In the genomic region with DNA sequence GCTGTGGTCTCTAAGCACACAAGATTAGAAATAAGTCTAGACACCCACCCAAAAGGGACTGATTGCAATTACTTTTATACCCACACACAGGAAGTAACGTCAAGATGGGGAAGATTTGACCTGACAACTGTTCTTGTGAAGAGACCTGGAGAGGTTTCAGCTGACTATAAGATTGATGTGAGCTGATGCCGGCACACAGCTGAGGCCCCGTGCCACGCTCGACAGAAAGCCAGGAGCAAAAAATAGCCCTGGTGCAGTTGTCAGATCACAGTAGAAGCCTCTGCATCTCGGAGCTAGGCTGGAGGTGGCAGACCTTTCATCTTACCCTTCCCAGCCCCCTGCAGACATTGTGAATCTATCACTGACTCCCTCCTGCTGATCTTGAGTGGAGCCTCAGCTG, we compare ENCODE assay signal across 16 mouse cellular contexts.
DNase-seq lines count a peak whose midpoint lies in the region; ATAC-seq and TF ChIP-seq lines count a peak whose summit lies in the region.
"Had no signal": no experiment of that assay in that cellular context is flagged by ENCODE, and none has a peak within 500 bp of the region (broad histone marks: within the 10 kb centered on the region; RNA-seq: fewer than 3 reads in every experiment).

No protein-coding gene starts in this region.

- 0 out of 2 replicates have a peak, but pooled peaks have one; percentile 9 for TF ChIP-seq EP300 in heart, adult 2 months (IDR thresholded peaks at IDR 0.05; ENCODE audit: insufficient read depth, low read depth, low read length)
- no peak for TF ChIP-seq EP300 in heart, postnatal 0 days (IDR thresholded peaks at IDR 0.05; ENCODE audit: low read depth)

- peak in 1 of 2 experiments; percentile 53 for DNase-seq in heart, adult 2 months
- DNase-seq in heart, postnatal 4 days: no peak
- DNase-seq in left cerebral cortex, adult 2 months (ENCODE audit: extremely low spot score in 1 of 2, low spot score in 2 of 2): no peak
- no peak for DNase-seq in left cerebral cortex, postnatal 25 days (ENCODE audit: low spot score in 2 of 2)
- DNase-seq in heart, postnatal 0 days (ENCODE audit: low spot score): no peak
- DNase-seq in thymus, postnatal 10 days (ENCODE audit: low spot score in 2 of 2): peak; percentile 13 to 35
- DNase-seq in cerebellum, postnatal 10 days: no peak
- DNase-seq in adrenal gland, postnatal 4 days (ENCODE audit: low spot score in 2 of 2): no peak
- DNase-seq: cerebellum, adult 2 months; kidney, adult 2 months; liver; lung, adult 2 months had no signal

- ATAC-seq in heart, postnatal 0 days (ENCODE audit: insufficient read depth, low read depth): no peak

- H3K4me1 ChIP-seq in heart, adult 2 months (ENCODE audit: control insufficient read depth, insufficient read depth, low read length): peaks cover 54% of the 10 kb centered on the region
- peaks cover 80% of the 10 kb centered on the region for H3K4me1 ChIP-seq in heart, postnatal 0 days (ENCODE audit: control insufficient read depth, insufficient read depth)

- intact Hi-C loops in heart, adult 2 months (cut with DNase I): no loop called here
- intact Hi-C loops in left cerebral cortex, adult 2 months (cut with DNase I): no loop called here
- intact Hi-C loops in left cerebral cortex, postnatal 25 days (cut with DNase I): no loop called here

- H3K4me3 ChIP-seq in heart, adult 2 months: no peak overlapping the region
- H3K4me3 ChIP-seq in left cerebral cortex, adult 2 months: no peak overlapping the region
- H3K4me3 ChIP-seq in heart, postnatal 0 days (ENCODE audit: low read depth, low read length): no peak overlapping the region
- H3K4me3 ChIP-seq: erythroblast, embryonic 14.5 days; hindbrain, embryonic 15.5 days; megakaryocyte, embryonic 14.5 days; stomach, embryonic 15.5 days had no signal

- WGBS in heart, adult 2 months: 56% methylated on average over 6 of the region's 6 CpGs
- 31% methylated on average over 6 of the region's 6 CpGs for WGBS in heart, postnatal 0 days

- peak overlapping the region; percentile 39 for H3K27ac ChIP-seq in heart, adult 2 months
- peak overlapping the region; percentile 71 for H3K27ac ChIP-seq in left cerebral cortex, adult 2 months
- H3K27ac ChIP-seq in heart, postnatal 0 days (ENCODE audit: low read depth): peak overlapping the region; percentile 59
- H3K27ac ChIP-seq: hindbrain, embryonic 15.5 days; stomach, embryonic 15.5 days had no signal

- no peak overlapping the region for H3K4me2 ChIP-seq in heart, postnatal 0 days (ENCODE audit: low read depth, low read length)
- H3K4me2 ChIP-seq: hindbrain, embryonic 15.5 days; stomach, embryonic 15.5 days had no signal

- peaks cover 18% of the 10 kb centered on the region; the same call in 1 of the 2 replicates for H3K36me3 ChIP-seq in heart, adult 2 months (ENCODE audit: control insufficient read depth, insufficient read depth, low read length)
- peaks cover 11% of the 10 kb centered on the region for H3K36me3 ChIP-seq in heart, postnatal 0 days (replicated peaks; ENCODE audit: control insufficient read depth, insufficient read depth, low read length)
- H3K36me3 ChIP-seq: hindbrain, embryonic 15.5 days; stomach, embryonic 15.5 days had no signal

- no peak for TF ChIP-seq CTCF in heart, adult 2 months (IDR thresholded peaks at IDR 0.05)
- TF ChIP-seq CTCF in left cerebral cortex, adult 2 months (IDR thresholded peaks at IDR 0.05): no peak
- TF ChIP-seq CTCF in heart, postnatal 0 days (IDR thresholded peaks at IDR 0.05; ENCODE audit: low read depth): no peak

- H3K27me3 ChIP-seq in heart, adult 2 months (ENCODE audit: control insufficient read depth, insufficient read depth, low read length): no peaks in the 10 kb centered on the region
- H3K27me3 ChIP-seq in heart, postnatal 0 days (ENCODE audit: control insufficient read depth, insufficient read depth, low read length): no peaks in the 10 kb centered on the region
- H3K27me3 ChIP-seq: hindbrain, embryonic 15.5 days; megakaryocyte, embryonic 14.5 days; stomach, embryonic 15.5 days had no signal

- H3K9me3 ChIP-seq in heart, postnatal 0 days (replicated peaks; ENCODE audit: control insufficient read depth, low read length): no peaks in the 10 kb centered on the region
- H3K9me3 ChIP-seq: hindbrain, embryonic 15.5 days; megakaryocyte, embryonic 14.5 days; stomach, embryonic 15.5 days had no signal

- H3K9ac ChIP-seq in heart, adult 2 months (ENCODE audit: low read depth, low read length): no peak overlapping the region
- H3K9ac ChIP-seq in heart, postnatal 0 days (replicated peaks; ENCODE audit: low read depth, low read length): no peak overlapping the region
- H3K9ac ChIP-seq: hindbrain, embryonic 15.5 days; stomach, embryonic 15.5 days had no signal

- H3K79me2 ChIP-seq in heart, adult 2 months (replicated peaks; ENCODE audit: control insufficient read depth, insufficient read depth, low read length): peaks cover 4% of the 10 kb centered on the region

- no peak for TF ChIP-seq POLR2A in heart, adult 2 months (IDR thresholded peaks at IDR 0.05; ENCODE audit: insufficient read depth, low read depth, low read length)

Comparison
In these comparisons a context has a peak if more than half of its experiments do, and no peak if none do; other contexts are left out.
1. DNase-seq: peak in thymus, postnatal 10 days (2 of 2); none in heart, postnatal 4 days (single experiment), left cerebral cortex, adult 2 months (0 of 2), left cerebral cortex, postnatal 25 days (0 of 2), heart, postnatal 0 days (single experiment), cerebellum, postnatal 10 days (0 of 2) and adrenal gland, postnatal 4 days (0 of 2).
2. Peak in every context shown above with its lines, with median percentiles within 50 percentile points of each other: H3K27ac ChIP-seq.